Mouse (Mus musculus): ENCODE results near the gene Nfkbil1. TPM values are rescaled to one million over a fixed set of nuclear protein-coding genes. Genes with fewer than 3 reads are reported as not detected.

Gene Nfkbil1
- total and polyA plus RNA-seq, 2 experiments from 2014 or later: 6.7 to 33.4 TPM

- 52% methylated on average over 3 of the region's 3 CpGs for WGBS
- H3K9me3 ChIP-seq (replicated peaks; ENCODE audit: control insufficient read depth, low read length): no peaks in the 10 kb centered on the region
- DNase-seq (ENCODE audit: low spot score) (no peak), ATAC-seq (ENCODE audit: insufficient read depth, low read depth) (no peak)
- H3K4me2 ChIP-seq (ENCODE audit: low read depth, low read length): no peak overlapping the region
- peak overlapping the region; percentile 25; the same call in 1 of the 2 replicates for H3K27ac ChIP-seq (ENCODE audit: low read depth)
- no peaks in the 10 kb centered on the region for H3K4me1 ChIP-seq (ENCODE audit: control insufficient read depth, insufficient read depth)
- H3K27me3 ChIP-seq (ENCODE audit: control insufficient read depth, insufficient read depth, low read length): no peaks in the 10 kb centered on the region
- TF ChIP-seq CTCF (IDR thresholded peaks at IDR 0.05; ENCODE audit: low read depth): no peak
- TF ChIP-seq EP300 (IDR thresholded peaks at IDR 0.05; ENCODE audit: low read depth): no peak
- H3K36me3 ChIP-seq (replicated peaks; ENCODE audit: control insufficient read depth, insufficient read depth, low read length): no peaks in the 10 kb centered on the region
- H3K9ac ChIP-seq (replicated peaks; ENCODE audit: low read depth, low read length): no peak overlapping the region
- H3K4me3 ChIP-seq (ENCODE audit: low read depth, low read length): no peak overlapping the region
These were observed 62.3 kb downstream of the Nfkbil1 start for GRCm38 (mm10) chr17:35173329-35173728.

DNA sequence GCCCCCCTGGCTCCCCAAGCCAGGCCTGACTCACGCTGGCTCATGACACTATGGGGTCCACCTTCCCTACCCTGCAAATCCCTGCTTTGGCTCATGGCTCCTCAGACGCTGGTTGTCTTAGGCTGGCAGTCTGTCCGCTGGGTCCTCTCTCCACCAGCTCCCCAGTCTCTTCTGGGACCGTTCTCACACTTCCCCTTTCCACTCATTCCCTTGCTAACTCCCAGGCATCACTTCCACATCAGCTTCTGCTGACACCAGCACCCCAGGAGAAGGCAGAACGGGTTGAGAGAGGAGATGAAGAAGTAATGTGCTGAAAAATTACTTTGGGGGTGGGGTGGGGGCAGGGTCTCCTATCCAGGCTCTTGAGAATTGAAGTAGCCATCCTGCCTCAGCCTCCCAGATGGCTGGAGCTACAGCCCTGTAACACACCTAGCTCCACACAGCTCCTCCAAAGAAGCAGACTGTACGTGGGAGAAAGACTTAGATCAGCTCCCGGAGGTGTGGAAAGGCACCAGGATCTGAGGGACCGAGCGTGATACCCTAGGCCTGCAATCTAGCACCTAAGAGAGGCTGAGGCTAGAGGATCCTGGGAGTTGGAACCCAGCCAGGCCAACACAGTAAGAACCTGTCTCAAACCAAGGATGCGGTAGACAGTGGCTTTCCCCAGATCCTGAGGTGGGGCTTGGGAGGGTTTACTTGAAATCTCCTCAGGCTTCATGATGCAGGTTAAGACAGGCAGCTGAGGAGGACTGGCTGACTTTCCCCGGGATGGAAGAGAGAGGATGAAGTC is 63.0 kb downstream of the Nfkbil1 start:
- no peak for ATAC-seq (ENCODE audit: insufficient read depth, low read depth)
- Histone ChIP-seq H3K36me3 (replicated peaks; ENCODE audit: control insufficient read depth, insufficient read depth, low read length) (no peaks in the 10 kb centered on the region), H3K9me3 (replicated peaks; ENCODE audit: control insufficient read depth, low read length) (no peaks in the 10 kb centered on the region), H3K27ac (ENCODE audit: low read depth) (no peak overlapping the region), H3K4me2 (ENCODE audit: low read depth, low read length) (no peak overlapping the region), H3K27me3 (ENCODE audit: control insufficient read depth, insufficient read depth, low read length) (no peaks in the 10 kb centered on the region), H3K4me3 (ENCODE audit: low read depth, low read length) (no peak overlapping the region), H3K9ac (replicated peaks; ENCODE audit: low read depth, low read length) (no peak overlapping the region), H3K4me1 (ENCODE audit: control insufficient read depth, insufficient read depth) (no peaks in the 10 kb centered on the region)
- 41% methylated on average over 11 of the region's 11 CpGs for WGBS
- DNase-seq (ENCODE audit: low spot score): no peak
- TF ChIP-seq EP300 (IDR thresholded peaks at IDR 0.05; ENCODE audit: low read depth) (no peak), CTCF (IDR thresholded peaks at IDR 0.05; ENCODE audit: low read depth) (no peak)

Small RNAs within 50 kb of the gene (microRNA-seq; reads per million reads assigned to microRNA genes)
- gene Mir6973a: not detected
- gene Mir6974: not detected
- 2.5 reads per million, percentile 9 among the genes with 10 or more reads in this experiment for gene Mir6975
- gene Mir8094: not detected

Other genes with a start within 250 kb of the Nfkbil1 start
Only the 30 nearest of the 35 such genes appear.
- 1.2 and 5.0 TPM in 2 replicates for gene Msh5, start 189.0 kb downstream of the Nfkbil1 start, total RNA-seq (2014; rRNA removed; ENCODE audit: low replicate concordance)
- gene Msh5, start 189.0 kb downstream of the Nfkbil1 start, polyA plus RNA-seq (2015; fragmentation: Nextera tagmentation; extraction: Ambion mirVana): 1.4 and 1.7 TPM in 2 replicates
- gene Clic1, start 185.8 kb downstream of the Nfkbil1 start, total RNA-seq (2014; rRNA removed; ENCODE audit: low replicate concordance): 194 and 223 TPM in 2 replicates
- gene Clic1, start 185.8 kb downstream of the Nfkbil1 start, polyA plus RNA-seq (2015; fragmentation: Nextera tagmentation; extraction: Ambion mirVana): 203 and 205 TPM in 2 replicates
- 97.1 and 114 TPM in 2 replicates for gene Ddah2, start 176.8 kb downstream of the Nfkbil1 start, total RNA-seq (2014; rRNA removed; ENCODE audit: low replicate concordance)
- gene Ddah2, start 176.8 kb downstream of the Nfkbil1 start, polyA plus RNA-seq (2015; fragmentation: Nextera tagmentation; extraction: Ambion mirVana): 128 and 130 TPM in 2 replicates
- gene Ly6g6c, start 170.4 kb downstream of the Nfkbil1 start, total RNA-seq (2014; rRNA removed; ENCODE audit: low replicate concordance): not detected in 2 replicates
- not detected in 2 replicates for gene Ly6g6c, start 170.4 kb downstream of the Nfkbil1 start, polyA plus RNA-seq (2015; fragmentation: Nextera tagmentation; extraction: Ambion mirVana)
- 0.15 TPM in 1 of 2 replicates, not detected in the other for gene Mpig6b, start 169.6 kb downstream of the Nfkbil1 start, total RNA-seq (2014; rRNA removed; ENCODE audit: low replicate concordance)
- 0.15 and 0.16 TPM in 2 replicates for gene Mpig6b, start 169.6 kb downstream of the Nfkbil1 start, polyA plus RNA-seq (2015; fragmentation: Nextera tagmentation; extraction: Ambion mirVana)
- gene Ly6g6e, start 158.9 kb downstream of the Nfkbil1 start, total RNA-seq (2014; rRNA removed; ENCODE audit: low replicate concordance): 1.6 TPM in 1 of 2 replicates, not detected in the other
- gene Ly6g6e, start 158.9 kb downstream of the Nfkbil1 start, polyA plus RNA-seq (2015; fragmentation: Nextera tagmentation; extraction: Ambion mirVana): 0.22 and 0.32 TPM in 2 replicates
- 3.8 TPM in 1 of 2 replicates, not detected in the other for gene Ly6g6d, start 157.7 kb downstream of the Nfkbil1 start, total RNA-seq (2014; rRNA removed; ENCODE audit: low replicate concordance)
- 3.0 and 3.3 TPM in 2 replicates for gene Ly6g6d, start 157.7 kb downstream of the Nfkbil1 start, polyA plus RNA-seq (2015; fragmentation: Nextera tagmentation; extraction: Ambion mirVana)
- gene Ly6g6f, start 150.2 kb downstream of the Nfkbil1 start, total RNA-seq (2014; rRNA removed; ENCODE audit: low replicate concordance): not detected in 2 replicates
- gene Ly6g6f, start 150.2 kb downstream of the Nfkbil1 start, polyA plus RNA-seq (2015; fragmentation: Nextera tagmentation; extraction: Ambion mirVana): 0.10 TPM in 1 of 2 replicates, not detected in the other
- gene Abhd16a, start 146.5 kb downstream of the Nfkbil1 start, total RNA-seq (2014; rRNA removed; ENCODE audit: low replicate concordance): 74.3 and 131 TPM in 2 replicates
- 73.2 and 74.1 TPM in 2 replicates for gene Abhd16a, start 146.5 kb downstream of the Nfkbil1 start, polyA plus RNA-seq (2015; fragmentation: Nextera tagmentation; extraction: Ambion mirVana)
- not detected in 2 replicates for gene Ly6g5c, start 127.5 kb downstream of the Nfkbil1 start, total RNA-seq (2014; rRNA removed; ENCODE audit: low replicate concordance)
- 0.25 and 0.26 TPM in 2 replicates for gene Ly6g5c, start 127.5 kb downstream of the Nfkbil1 start, polyA plus RNA-seq (2015; fragmentation: Nextera tagmentation; extraction: Ambion mirVana)
- 0.97 TPM in 1 of 2 replicates, not detected in the other for gene Ly6g5b, start 120.4 kb downstream of the Nfkbil1 start, total RNA-seq (2014; rRNA removed; ENCODE audit: low replicate concordance)
- 0.30 TPM in 1 of 2 replicates, not detected in the other for gene Ly6g5b, start 120.4 kb downstream of the Nfkbil1 start, polyA plus RNA-seq (2015; fragmentation: Nextera tagmentation; extraction: Ambion mirVana)
- 4.2 and 24.1 TPM in 2 replicates for gene Gpank1, start 114.3 kb downstream of the Nfkbil1 start, total RNA-seq (2014; rRNA removed; ENCODE audit: low replicate concordance)
- gene Gpank1, start 114.3 kb downstream of the Nfkbil1 start, polyA plus RNA-seq (2015; fragmentation: Nextera tagmentation; extraction: Ambion mirVana): 9.1 and 9.6 TPM in 2 replicates
- 239 and 244 TPM in 2 replicates for gene Csnk2b, start 113.7 kb downstream of the Nfkbil1 start, total RNA-seq (2014; rRNA removed; ENCODE audit: low replicate concordance)
- gene Csnk2b, start 113.7 kb downstream of the Nfkbil1 start, polyA plus RNA-seq (2015; fragmentation: Nextera tagmentation; extraction: Ambion mirVana): 232 and 241 TPM in 2 replicates
- gene D17H6S53E, start 109.4 kb downstream of the Nfkbil1 start, total RNA-seq (2014; rRNA removed; ENCODE audit: low replicate concordance): 22.3 and 135 TPM in 2 replicates
- gene D17H6S53E, start 109.4 kb downstream of the Nfkbil1 start, polyA plus RNA-seq (2015; fragmentation: Nextera tagmentation; extraction: Ambion mirVana): 16.4 and 17.3 TPM in 2 replicates
- not detected in 2 replicates for gene Apom, start 103.7 kb downstream of the Nfkbil1 start, total RNA-seq (2014; rRNA removed; ENCODE audit: low replicate concordance)
- gene Apom, start 103.7 kb downstream of the Nfkbil1 start, polyA plus RNA-seq (2015; fragmentation: Nextera tagmentation; extraction: Ambion mirVana): 0.11 TPM in 2 replicates
- gene Bag6, start 100.6 kb downstream of the Nfkbil1 start, total RNA-seq (2014; rRNA removed; ENCODE audit: low replicate concordance): 188 and 235 TPM in 2 replicates
- gene Bag6, start 100.6 kb downstream of the Nfkbil1 start, polyA plus RNA-seq (2015; fragmentation: Nextera tagmentation; extraction: Ambion mirVana): 35.6 and 37.7 TPM in 2 replicates
- gene Prrc2a, start 70.9 kb downstream of the Nfkbil1 start, total RNA-seq (2014; rRNA removed; ENCODE audit: low replicate concordance): 99.2 and 120 TPM in 2 replicates
- 56.6 and 60.7 TPM in 2 replicates for gene Prrc2a, start 70.9 kb downstream of the Nfkbil1 start, polyA plus RNA-seq (2015; fragmentation: Nextera tagmentation; extraction: Ambion mirVana)
- gene Aif1, start 59.7 kb downstream of the Nfkbil1 start, total RNA-seq (2014; rRNA removed; ENCODE audit: low replicate concordance): 1.8 TPM in 1 of 2 replicates, not detected in the other
- 6.5 and 7.5 TPM in 2 replicates for gene Aif1, start 59.7 kb downstream of the Nfkbil1 start, polyA plus RNA-seq (2015; fragmentation: Nextera tagmentation; extraction: Ambion mirVana)
- 6.6 and 52.7 TPM in 2 replicates for gene Lst1, start 47.4 kb downstream of the Nfkbil1 start, total RNA-seq (2014; rRNA removed; ENCODE audit: low replicate concordance)
- gene Lst1, start 47.4 kb downstream of the Nfkbil1 start, polyA plus RNA-seq (2015; fragmentation: Nextera tagmentation; extraction: Ambion mirVana): 7.0 and 9.7 TPM in 2 replicates
- gene Ltb, start 41.4 kb downstream of the Nfkbil1 start, total RNA-seq (2014; rRNA removed; ENCODE audit: low replicate concordance): 0.27 and 1.0 TPM in 2 replicates
- gene Ltb, start 41.4 kb downstream of the Nfkbil1 start, polyA plus RNA-seq (2015; fragmentation: Nextera tagmentation; extraction: Ambion mirVana): 0.33 and 0.48 TPM in 2 replicates
- gene Tnf, start 33.8 kb downstream of the Nfkbil1 start, total RNA-seq (2014; rRNA removed; ENCODE audit: low replicate concordance): 0.53 TPM in 1 of 2 replicates, not detected in the other
- gene Tnf, start 33.8 kb downstream of the Nfkbil1 start, polyA plus RNA-seq (2015; fragmentation: Nextera tagmentation; extraction: Ambion mirVana): 0.12 and 0.21 TPM in 2 replicates
- gene Lta, start 30.4 kb downstream of the Nfkbil1 start, total RNA-seq (2014; rRNA removed; ENCODE audit: low replicate concordance): not detected in 2 replicates
- not detected in 2 replicates for gene Lta, start 30.4 kb downstream of the Nfkbil1 start, polyA plus RNA-seq (2015; fragmentation: Nextera tagmentation; extraction: Ambion mirVana)
- gene Gm16181, start 15.0 kb downstream of the Nfkbil1 start, total RNA-seq (2014; rRNA removed; ENCODE audit: low replicate concordance): 0.93 TPM in 1 of 2 replicates, not detected in the other
- 0.81 and 0.87 TPM in 2 replicates for gene Gm16181, start 15.0 kb downstream of the Nfkbil1 start, polyA plus RNA-seq (2015; fragmentation: Nextera tagmentation; extraction: Ambion mirVana)
- gene Atp6v1g2, start 2.1 kb downstream of the Nfkbil1 start, total RNA-seq (2014; rRNA removed; ENCODE audit: low replicate concordance): 3.2 and 3.7 TPM in 2 replicates
- gene Atp6v1g2, start 2.1 kb downstream of the Nfkbil1 start, polyA plus RNA-seq (2015; fragmentation: Nextera tagmentation; extraction: Ambion mirVana): 10.6 and 10.7 TPM in 2 replicates
- 148 and 162 TPM in 2 replicates for gene Ddx39b, start 6.0 kb upstream of the Nfkbil1 start, total RNA-seq (2014; rRNA removed; ENCODE audit: low replicate concordance)
- 131 TPM in 2 replicates for gene Ddx39b, start 6.0 kb upstream of the Nfkbil1 start, polyA plus RNA-seq (2015; fragmentation: Nextera tagmentation; extraction: Ambion mirVana)
- 65.4 and 104 TPM in 2 replicates for gene H2-D1, start 26.9 kb upstream of the Nfkbil1 start, total RNA-seq (2014; rRNA removed; ENCODE audit: low replicate concordance)
- 105 and 113 TPM in 2 replicates for gene H2-D1, start 26.9 kb upstream of the Nfkbil1 start, polyA plus RNA-seq (2015; fragmentation: Nextera tagmentation; extraction: Ambion mirVana)
- gene H2-Q1, start 84.6 kb upstream of the Nfkbil1 start, total RNA-seq (2014; rRNA removed; ENCODE audit: low replicate concordance): not detected in 2 replicates
- not detected in 2 replicates for gene H2-Q1, start 84.6 kb upstream of the Nfkbil1 start, polyA plus RNA-seq (2015; fragmentation: Nextera tagmentation; extraction: Ambion mirVana)
- gene H2-Q2, start 106.5 kb upstream of the Nfkbil1 start, total RNA-seq (2014; rRNA removed; ENCODE audit: low replicate concordance): not detected in 2 replicates
- 0.14 and 0.22 TPM in 2 replicates for gene H2-Q2, start 106.5 kb upstream of the Nfkbil1 start, polyA plus RNA-seq (2015; fragmentation: Nextera tagmentation; extraction: Ambion mirVana)
- gene H2-Q4, start 143.8 kb upstream of the Nfkbil1 start, total RNA-seq (2014; rRNA removed; ENCODE audit: low replicate concordance): 6.9 and 19.7 TPM in 2 replicates
- 2.2 and 2.8 TPM in 2 replicates for gene H2-Q4, start 143.8 kb upstream of the Nfkbil1 start, polyA plus RNA-seq (2015; fragmentation: Nextera tagmentation; extraction: Ambion mirVana)
- gene H2-Q6, start 189.1 kb upstream of the Nfkbil1 start, total RNA-seq (2014; rRNA removed; ENCODE audit: low replicate concordance): 0.19 and 1.8 TPM in 2 replicates
- gene H2-Q6, start 189.1 kb upstream of the Nfkbil1 start, polyA plus RNA-seq (2015; fragmentation: Nextera tagmentation; extraction: Ambion mirVana): 0.26 TPM in 2 replicates